Mouse (Mus musculus) midbrain, embryonic 14.5 days (tissue): ENCODE data around the gene Pofut2. TPM values are rescaled to one million over a fixed set of nuclear protein-coding genes. Genes with fewer than 3 reads are reported as not detected.
"Not testable (repeated sequence)": the region's sequence is repeated elsewhere in the genome, so short reads cannot be mapped to it uniquely, and the experiment has no call there.

ENCODE experiments used
- ATAC-seq: fragments of 200-750 bp; cut with Nextera tagmentation; 2 replicates; pipeline ENCODE4 v1.8.0; 2017; ENCODE audit warnings: moderate number of reproducible peaks, moderate library complexity; ENCODE audit not compliant: low FRiP score, low TSS enrichment
- DNase-seq: peaks from one replicate; pipeline ENCODE4 v3.0.0-alpha.2; 2015
- H3K27ac ChIP-seq: fragments of 300-500 bp; sonication (generic); replicated peaks from 2 replicates; pipeline ENCODE4 v1.5.1; 2014; ENCODE audit warnings: mild to moderate bottlenecking, low read depth, low read length, moderate library complexity
- H3K27me3 ChIP-seq: fragments of 300-500 bp; sonication (generic); 2 replicates; pipeline ENCODE4 v1.6.1; 2014; ENCODE audit warnings: low read length, control low read depth, mixed read lengths; ENCODE audit not compliant: control insufficient read depth, insufficient read depth
- H3K36me3 ChIP-seq: fragments of 300-500 bp; sonication (generic); 2 replicates; pipeline ENCODE4 v1.6.1; 2014; ENCODE audit warnings: low read length, control low read depth; ENCODE audit not compliant: control insufficient read depth, insufficient read depth
- H3K4me1 ChIP-seq: fragments of 300-500 bp; sonication (generic); 2 replicates; pipeline ENCODE4 v1.6.1; 2014; ENCODE audit warnings: mild to moderate bottlenecking, antibody characterized with exemption, low read length, control low read depth; ENCODE audit not compliant: control insufficient read depth, insufficient read depth
- H3K4me2 ChIP-seq: fragments of 300-500 bp; sonication (generic); 2 replicates; pipeline ENCODE4 v1.6.1; 2014; ENCODE audit warnings: mild to moderate bottlenecking, low read length, moderate library complexity
- H3K4me3 ChIP-seq: fragments of 300-500 bp; sonication (generic); replicated peaks from 2 replicates; pipeline ENCODE4 v1.5.1; 2014; ENCODE audit warnings: low read depth, low read length
- H3K9ac ChIP-seq: fragments of 300-500 bp; sonication (generic); replicated peaks from 2 replicates; pipeline ENCODE4 v1.6.1; 2014; ENCODE audit warnings: mild to moderate bottlenecking, low read length, moderate library complexity
- H3K9me3 ChIP-seq: fragments of 300-500 bp; sonication (generic); 2 replicates; pipeline ENCODE4 v1.6.1; 2016; ENCODE audit warnings: low read length, control low read depth, mixed read lengths; ENCODE audit not compliant: control insufficient read depth
- WGBS: fragments of 180-500 bp; shearing (Covaris S2); extraction: QIAGEN DNeasy Blood & Tissue Kit; methylation state at CpG from one replicate; pipeline ENCODE4 v1.1.7; 2014; 5-methylcytosine and 5-hydroxymethylcytosine counted together
- polyA plus RNA-seq: library from polyadenylated mRNA; unstranded; fragments of >200 nt; fragmentation: Nextera tagmentation; extraction: Ambion mirVana; gene quantifications from 2 replicates; pipeline ENCODE4 v1.2.1, GENCODE M21; 2014

Pofut2 gene
- polyA plus RNA-seq, 1 experiment from 2014 or later, result 52.0 TPM

- no peak overlapping the region for H3K27ac ChIP-seq
- H3K27me3 ChIP-seq, result no peaks in the 10 kb centered on the region
- H3K36me3 ChIP-seq, result peaks cover 65% of the 10 kb centered on the region
- no peak overlapping the region for H3K4me3 ChIP-seq
- no peaks in the 10 kb centered on the region for H3K4me1 ChIP-seq
- H3K9me3 ChIP-seq, result no peaks in the 10 kb centered on the region
- DNase-seq (no peak), ATAC-seq (no peak)
- WGBS, result 87% methylated on average over 7 of the region's 7 CpGs
- no peak overlapping the region for H3K4me2 ChIP-seq
- H3K9ac ChIP-seq, result no peak overlapping the region
Observed at GRCm38 (mm10) chr10:77269129-77269528, 10.1 kb downstream of the Pofut2 start.

- Histone ChIP-seq H3K4me3 (no peak overlapping the region), H3K4me2 (no peak overlapping the region), H3K9ac (no peak overlapping the region), H3K4me1 (no peaks in the 10 kb centered on the region), H3K9me3 (no peaks in the 10 kb centered on the region), H3K27ac (no peak overlapping the region), H3K27me3 (no peaks in the 10 kb centered on the region), H3K36me3 (peaks cover 29% of the 10 kb centered on the region)
- WGBS, result 67% methylated on average over 11 of the region's 11 CpGs
- no peak for ATAC-seq
- no peak for DNase-seq
Observed at GRCm38 (mm10) chr10:77272980-77273730, 14.1 kb downstream of the Pofut2 start.

- Histone ChIP-seq H3K27me3 (no peaks in the 10 kb centered on the region), H3K4me1 (no peaks in the 10 kb centered on the region), H3K9me3 (no peaks in the 10 kb centered on the region), H3K9ac (no peak overlapping the region), H3K36me3 (peaks cover 23% of the 10 kb centered on the region), H3K27ac (no peak overlapping the region), H3K4me3 (no peak overlapping the region), H3K4me2 (no peak overlapping the region)
- DNase-seq, result no peak
- no peak for ATAC-seq
Observed at GRCm38 (mm10) chr10:77273798-77274197, 14.8 kb downstream of the Pofut2 start.

GRCm38 (mm10) chr10:77282085-77282484, 23.1 kb downstream of the Pofut2 start:
- not testable (repeated sequence) for H3K27me3 ChIP-seq
- 71% methylated on average over 1 of the region's 1 CpGs for WGBS

GRCm38 (mm10) chr10:77282822-77283221, 23.8 kb downstream of the Pofut2 start:
- WGBS, result 18% methylated on average over 6 of the region's 6 CpGs
- DNase-seq (peak; percentile 88), ATAC-seq (no peak)
- Histone ChIP-seq H3K27me3 (no peaks in the 10 kb centered on the region), H3K36me3 (no peaks in the 10 kb centered on the region), H3K9me3 (no peaks in the 10 kb centered on the region), H3K27ac (no peak overlapping the region), H3K4me1 (no peaks in the 10 kb centered on the region), H3K4me3 (no peak overlapping the region), H3K4me2 (no peak overlapping the region), H3K9ac (no peak overlapping the region)

More at GRCm38 (mm10) chr10:77282085-77282484, 23.1 kb downstream of the Pofut2 start:
- H3K4me3 ChIP-seq, H3K36me3 ChIP-seq, H3K4me2 ChIP-seq, H3K9me3 ChIP-seq, DNase-seq, H3K27ac ChIP-seq, ATAC-seq, H3K4me1 ChIP-seq, H3K9ac ChIP-seq: not testable (repeated sequence)

GRCm38 (mm10) chr10:77284832-77285231, 25.8 kb downstream of the Pofut2 start:
- no peak overlapping the region for H3K4me2 ChIP-seq
- ATAC-seq (no peak), DNase-seq (no peak)
- no peak overlapping the region for H3K4me3 ChIP-seq
- H3K4me1 ChIP-seq, result no peaks in the 10 kb centered on the region
- no peak overlapping the region for H3K27ac ChIP-seq
- no peaks in the 10 kb centered on the region for H3K36me3 ChIP-seq
- H3K9ac ChIP-seq, result no peak overlapping the region
- 86% methylated on average over 6 of the region's 6 CpGs for WGBS
- no peaks in the 10 kb centered on the region for H3K9me3 ChIP-seq
- no peaks in the 10 kb centered on the region for H3K27me3 ChIP-seq

- Histone ChIP-seq H3K27ac (no peak overlapping the region), H3K36me3 (0 out of 2 replicates have a peak, but pooled peaks cover 2% of the 10 kb centered on the region), H3K9ac (no peak overlapping the region), H3K27me3 (no peaks in the 10 kb centered on the region), H3K4me2 (no peak overlapping the region), H3K4me1 (no peaks in the 10 kb centered on the region), H3K4me3 (no peak overlapping the region), H3K9me3 (no peaks in the 10 kb centered on the region)
- ATAC-seq (no peak), DNase-seq (no peak)
- 87% methylated on average over 8 of the region's 8 CpGs for WGBS
Observed at GRCm38 (mm10) chr10:77287626-77288025, 28.6 kb downstream of the Pofut2 start.

- H3K27me3 ChIP-seq, result no peaks in the 10 kb centered on the region
- 66% methylated on average over 5 of the region's 5 CpGs for WGBS
- no peak overlapping the region for H3K4me2 ChIP-seq
- no peaks in the 10 kb centered on the region for H3K4me1 ChIP-seq
- ATAC-seq (no peak), DNase-seq (peak; percentile 10)
- H3K4me3 ChIP-seq, result no peak overlapping the region
- H3K9me3 ChIP-seq, result no peaks in the 10 kb centered on the region
- no peak overlapping the region for H3K9ac ChIP-seq
- H3K27ac ChIP-seq, result no peak overlapping the region
- peaks cover 7% of the 10 kb centered on the region; the same call in 1 of the 2 replicates for H3K36me3 ChIP-seq
Observed at GRCm38 (mm10) chr10:77288639-77289195, 29.7 kb downstream of the Pofut2 start.

GRCm38 (mm10) chr10:77289559-77289958, 30.5 kb downstream of the Pofut2 start:
- Histone ChIP-seq H3K9me3 (no peaks in the 10 kb centered on the region), H3K9ac (no peak overlapping the region), H3K4me1 (no peaks in the 10 kb centered on the region), H3K4me3 (no peak overlapping the region), H3K27ac (no peak overlapping the region), H3K27me3 (no peaks in the 10 kb centered on the region), H3K36me3 (peaks cover 12% of the 10 kb centered on the region; the same call in 1 of the 2 replicates), H3K4me2 (no peak overlapping the region)
- WGBS, result 90% methylated on average over 8 of the region's 8 CpGs
- ATAC-seq (no peak), DNase-seq (no peak)
